Mouse (Mus musculus) small intestine, adult 2 months (tissue): ENCODE data around the gene Olfr1359. TPM values are rescaled to one million over a fixed set of nuclear protein-coding genes. Genes with fewer than 3 reads are reported as not detected.
"Not testable (repeated sequence)": the region's sequence is repeated elsewhere in the genome, so short reads cannot be mapped to it uniquely, and the experiment has no call there.

Experiments used
- H3K27ac ChIP-seq: fragments of 200-500 bp; 2 replicates; pipeline ENCODE4 v1.5.1; 2012; ENCODE audit warnings: low read depth, low read length, control low read depth, inconsistent platforms; ENCODE audit not compliant: insufficient read depth
- H3K27me3 ChIP-seq: fragments of 200-500 bp; 2 replicates; pipeline ENCODE4 v1.6.1; 2012; ENCODE audit warnings: mild to moderate bottlenecking, moderate library complexity, low read length, inconsistent platforms; ENCODE audit not compliant: control insufficient read depth, insufficient read depth
- H3K36me3 ChIP-seq: fragments of 200-500 bp; 2 replicates; pipeline ENCODE4 v1.6.1; 2012; ENCODE audit warnings: mild to moderate bottlenecking, low read length, control low read depth, inconsistent platforms; ENCODE audit not compliant: control insufficient read depth, insufficient read depth
- H3K4me1 ChIP-seq: fragments of 200-500 bp; 2 replicates; pipeline ENCODE4 v1.6.1; 2012; ENCODE audit warnings: low read length, inconsistent platforms, mixed read lengths; ENCODE audit not compliant: control insufficient read depth, insufficient read depth, insufficient read length
- H3K4me3 ChIP-seq: fragments of 200-500 bp; 2 replicates; pipeline ENCODE4 v1.5.1; 2012; ENCODE audit warnings: low read depth, mild to moderate bottlenecking, control low read depth, inconsistent platforms, low read length, moderate library complexity
- CTCF ChIP-seq: fragments of 200-500 bp; IDR thresholded peaks from 2 replicates; pipeline ENCODE4 v1.5.1; 2012; ENCODE audit warnings: low read depth, mild to moderate bottlenecking, control low read depth, inconsistent platforms, low read length, moderate library complexity, mixed read lengths; ENCODE audit not compliant: insufficient replicate concordance, insufficient read length; ENCODE audit errors: extremely low read depth
- POLR2A ChIP-seq: fragments of 200-500 bp; IDR thresholded peaks from 2 replicates; pipeline ENCODE4 v1.6.1; 2012; ENCODE audit warnings: low read depth, mild to moderate bottlenecking, control low read depth, inconsistent platforms, low read length, moderate library complexity
- WGBS: fragments of 180-500 bp; shearing (Covaris S2); methylation state at CpG from one replicate; pipeline ENCODE4 v1.1.7; 2018; 5-methylcytosine and 5-hydroxymethylcytosine counted together
- polyA plus RNA-seq: library from polyadenylated mRNA; depleted of rRNA; stranded (reverse); fragments of >200 nt; gene quantifications from 2 replicates; pipeline ENCODE4 v1.2.3, GENCODE M21; 2012

Gene Olfr1359
- polyA plus RNA-seq, 1 experiment, result not detected

DNA sequence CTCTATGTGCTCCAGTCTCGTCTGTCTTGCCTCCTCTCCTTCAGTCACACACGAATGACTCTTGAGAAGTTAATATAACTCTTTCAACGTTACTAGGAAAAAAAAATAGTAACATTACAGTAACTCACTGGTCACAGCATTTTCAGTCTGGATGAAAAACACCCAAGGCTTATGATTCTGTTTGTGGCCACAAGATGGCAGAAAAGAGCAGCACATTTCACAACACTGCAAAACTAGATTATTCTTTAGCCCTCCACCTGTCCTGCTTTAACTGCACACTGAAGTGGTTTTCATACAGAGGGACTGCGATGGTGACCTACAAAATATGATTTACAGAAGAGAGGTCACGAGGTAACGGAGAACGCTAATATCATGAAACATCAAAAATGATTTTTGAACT, 16.8 kb downstream of the Olfr1359 start:
- H3K27me3 ChIP-seq, result no peaks in the 10 kb centered on the region
- H3K4me1 ChIP-seq, result peaks cover 8% of the 10 kb centered on the region; the same call in 1 of the 2 replicates
- no peaks in the 10 kb centered on the region for H3K36me3 ChIP-seq
- no peak overlapping the region for H3K4me3 ChIP-seq
- 0 out of 2 replicates have a peak overlapping the region, but pooled peaks have one; percentile 65 for H3K27ac ChIP-seq
- TF ChIP-seq CTCF (no peak), POLR2A (no peak)
- WGBS, result under 1% methylated on average over 7 of the region's 7 CpGs

DNA sequence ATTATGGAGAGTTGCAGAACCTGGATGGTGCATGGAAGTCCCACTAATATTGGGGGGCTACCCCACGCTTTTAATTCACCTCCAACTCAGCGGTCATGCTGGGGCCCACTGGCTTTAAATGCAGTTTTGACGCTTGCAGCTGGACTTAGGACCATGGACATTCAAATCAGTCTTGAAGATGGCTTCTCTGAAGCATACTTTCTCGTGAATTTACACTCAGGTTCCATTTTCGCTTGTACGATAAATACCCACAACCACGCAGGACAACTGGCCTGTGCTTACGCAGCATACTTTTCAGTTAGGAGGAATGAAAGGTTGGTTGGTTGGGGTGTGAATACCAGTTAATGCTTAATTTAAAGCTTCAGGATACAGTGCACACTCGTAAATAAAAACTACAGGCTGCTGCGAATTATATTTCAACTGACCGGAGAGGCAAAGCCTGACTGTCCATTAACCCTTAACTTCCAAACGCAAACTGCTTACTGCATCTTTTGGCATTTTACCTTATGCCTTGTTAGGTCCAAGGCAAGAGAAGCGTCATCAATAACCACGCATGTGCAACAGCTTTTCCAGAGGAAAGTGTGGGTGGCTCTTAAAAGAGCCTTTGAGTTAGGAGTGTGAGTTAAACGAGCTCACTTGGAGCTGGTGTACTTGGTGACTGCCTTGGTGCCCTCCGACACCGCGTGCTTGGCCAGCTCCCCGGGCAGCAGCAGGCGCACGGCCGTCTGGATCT, 17.4 kb downstream of the Olfr1359 start:
- Histone ChIP-seq H3K27me3 (no peaks in the 10 kb centered on the region), H3K4me1 (peaks cover 8% of the 10 kb centered on the region; the same call in 1 of the 2 replicates), H3K4me3 (peak overlapping the region; percentile 63), H3K36me3 (no peaks in the 10 kb centered on the region), H3K27ac (peak overlapping the region; percentile 65)
- TF ChIP-seq POLR2A, result no peak
- no peak for TF ChIP-seq CTCF
- under 1% methylated on average over 22 of the region's 22 CpGs for WGBS

DNA sequence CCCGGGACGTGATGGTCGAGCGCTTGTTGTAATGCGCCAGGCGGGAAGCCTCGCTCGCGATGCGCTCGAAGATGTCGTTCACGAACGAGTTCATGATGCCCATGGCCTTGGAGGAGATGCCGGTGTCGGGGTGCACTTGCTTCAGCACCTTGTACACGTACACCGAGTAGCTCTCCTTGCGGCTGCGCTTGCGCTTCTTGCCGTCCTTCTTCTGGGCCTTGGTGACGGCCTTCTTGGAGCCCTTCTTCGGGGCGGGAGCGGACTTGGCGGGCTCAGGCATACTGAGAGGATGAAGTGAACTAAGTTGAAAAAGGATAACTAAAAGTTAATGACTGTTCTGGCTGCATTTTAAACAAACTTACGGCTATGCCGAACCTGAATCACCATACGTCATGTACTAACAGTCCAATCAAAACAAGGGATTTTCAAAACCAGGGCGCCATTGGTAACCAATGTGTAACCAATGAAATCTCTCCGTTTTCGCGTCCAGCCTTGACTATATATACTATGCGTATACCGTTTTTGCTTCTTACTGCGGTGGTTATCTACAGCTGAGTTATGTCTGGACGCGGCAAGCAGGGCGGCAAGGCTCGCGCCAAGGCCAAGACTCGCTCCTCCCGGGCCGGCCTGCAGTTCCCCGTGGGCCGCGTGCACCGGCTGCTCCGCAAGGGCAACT, 18.1 kb downstream of the Olfr1359 start, which contains the start of the genes Hist1h2bl and Hist1h2ai:
Gene Hist1h2bl, minus strand, starts transcription at position 280 of the 676 bp plus-strand sequence.
Gene Hist1h2ai, plus strand, starts transcription at position 559 of the 676 bp plus-strand sequence.
- not testable (repeated sequence) for H3K27me3 ChIP-seq, H3K36me3 ChIP-seq, H3K4me1 ChIP-seq
- Histone ChIP-seq H3K27ac (peak within 1 kb of the TSS; percentile 88), H3K4me3 (peak within 1 kb of the TSS; percentile 75)
- under 1% methylated on average over 37 of the region's 50 CpGs for WGBS
- TF ChIP-seq POLR2A, result peak; percentile 19; the same call in 1 of the 2 replicates

DNA sequence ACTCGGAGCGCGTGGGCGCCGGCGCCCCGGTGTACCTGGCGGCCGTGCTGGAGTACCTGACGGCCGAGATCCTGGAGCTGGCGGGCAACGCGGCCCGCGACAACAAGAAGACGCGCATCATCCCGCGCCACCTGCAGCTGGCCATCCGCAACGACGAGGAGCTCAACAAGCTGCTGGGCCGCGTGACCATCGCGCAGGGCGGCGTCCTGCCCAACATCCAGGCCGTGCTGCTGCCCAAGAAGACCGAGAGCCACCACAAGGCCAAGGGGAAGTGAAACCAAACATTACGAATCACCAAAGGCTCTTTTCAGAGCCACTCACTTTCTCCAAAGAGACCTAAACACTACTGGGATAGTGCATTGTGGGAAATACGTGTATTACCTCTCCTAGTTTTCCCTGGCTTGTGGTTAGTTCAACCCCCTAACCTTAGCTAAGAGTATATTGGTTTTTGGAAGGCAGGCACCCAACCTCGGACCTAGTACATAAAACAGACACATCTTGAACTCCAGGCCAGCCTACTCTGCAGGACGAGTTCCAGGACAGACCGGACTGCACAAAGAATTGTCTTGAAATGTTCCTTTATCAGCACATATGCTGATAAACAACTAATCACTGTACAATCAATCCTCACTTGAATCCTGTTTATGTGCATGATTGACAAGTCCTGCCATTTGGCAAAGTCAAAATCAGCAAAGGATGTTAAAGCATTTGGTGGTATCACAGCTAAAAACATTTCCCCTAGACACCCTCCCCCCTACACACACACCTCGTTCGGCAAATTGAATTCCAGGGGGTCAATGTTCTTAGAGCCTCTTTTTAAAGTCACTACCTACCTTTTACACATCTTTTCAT, 18.9 kb downstream of the Olfr1359 start:
- under 1% methylated on average over 16 of the region's 38 CpGs for whole genome bisulfite sequencing
- not testable (repeated sequence) for H3K4me1 ChIP-seq, H3K27me3 ChIP-seq, H3K36me3 ChIP-seq
- Histone ChIP-seq H3K27ac (peak overlapping the region; percentile 81), H3K4me3 (peak overlapping the region; percentile 58)

DNA sequence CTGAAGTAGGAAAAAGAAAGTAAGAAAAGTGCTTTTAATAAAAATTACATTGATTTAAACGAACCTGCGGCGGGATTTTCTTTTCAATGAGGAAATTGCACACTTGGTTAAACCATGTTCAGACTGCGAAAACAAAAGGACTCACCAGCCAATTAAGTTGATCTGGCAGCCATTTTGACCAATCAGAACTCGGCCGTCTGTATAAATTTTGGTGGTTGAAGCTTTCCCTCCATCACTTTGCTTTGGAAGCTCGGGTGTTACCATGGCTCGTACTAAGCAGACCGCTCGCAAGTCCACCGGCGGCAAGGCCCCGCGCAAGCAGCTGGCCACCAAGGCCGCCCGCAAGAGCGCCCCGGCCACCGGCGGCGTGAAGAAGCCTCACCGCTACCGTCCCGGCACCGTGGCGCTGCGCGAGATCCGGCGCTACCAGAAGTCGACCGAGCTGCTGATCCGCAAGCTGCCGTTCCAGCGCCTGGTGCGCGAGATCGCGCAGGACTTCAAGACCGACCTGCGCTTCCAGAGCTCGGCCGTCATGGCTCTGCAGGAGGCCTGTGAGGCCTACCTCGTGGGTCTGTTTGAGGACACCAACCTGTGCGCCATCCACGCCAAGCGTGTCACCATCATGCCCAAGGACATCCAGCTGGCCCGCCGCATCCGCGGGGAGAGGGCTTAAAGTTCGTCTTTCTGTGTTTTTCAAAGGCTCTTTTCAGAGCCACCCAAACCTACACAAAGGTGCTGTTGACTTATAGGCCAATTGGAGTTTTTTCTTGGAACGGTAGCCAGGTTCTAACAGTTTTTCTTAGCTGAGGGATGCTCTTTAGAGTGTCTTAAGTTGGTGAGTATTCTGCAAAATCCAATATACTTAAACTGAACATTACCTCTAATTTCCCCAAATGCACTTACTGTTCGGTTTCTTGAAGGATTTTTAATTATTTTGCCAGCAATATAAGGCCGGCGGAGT, 19.8 kb downstream of the Olfr1359 start, which contains the start of gene Hist1h3h:
Gene Hist1h3h, plus strand, starts transcription at position 263 of the 961 bp plus-strand sequence.
- H3K4me3 ChIP-seq, result peak within 1 kb of the TSS; percentile 54
- peak within 1 kb of the TSS; percentile 81 for H3K27ac ChIP-seq
- H3K36me3 ChIP-seq, H3K27me3 ChIP-seq: not testable (repeated sequence)
- peaks cover 12% of the 10 kb centered on the region; the same call in 1 of the 2 replicates for H3K4me1 ChIP-seq
- peak; percentile 52; the same call in 1 of the 2 replicates for TF ChIP-seq POLR2A
- WGBS, result 3% methylated on average over 27 of the region's 56 CpGs

DNA sequence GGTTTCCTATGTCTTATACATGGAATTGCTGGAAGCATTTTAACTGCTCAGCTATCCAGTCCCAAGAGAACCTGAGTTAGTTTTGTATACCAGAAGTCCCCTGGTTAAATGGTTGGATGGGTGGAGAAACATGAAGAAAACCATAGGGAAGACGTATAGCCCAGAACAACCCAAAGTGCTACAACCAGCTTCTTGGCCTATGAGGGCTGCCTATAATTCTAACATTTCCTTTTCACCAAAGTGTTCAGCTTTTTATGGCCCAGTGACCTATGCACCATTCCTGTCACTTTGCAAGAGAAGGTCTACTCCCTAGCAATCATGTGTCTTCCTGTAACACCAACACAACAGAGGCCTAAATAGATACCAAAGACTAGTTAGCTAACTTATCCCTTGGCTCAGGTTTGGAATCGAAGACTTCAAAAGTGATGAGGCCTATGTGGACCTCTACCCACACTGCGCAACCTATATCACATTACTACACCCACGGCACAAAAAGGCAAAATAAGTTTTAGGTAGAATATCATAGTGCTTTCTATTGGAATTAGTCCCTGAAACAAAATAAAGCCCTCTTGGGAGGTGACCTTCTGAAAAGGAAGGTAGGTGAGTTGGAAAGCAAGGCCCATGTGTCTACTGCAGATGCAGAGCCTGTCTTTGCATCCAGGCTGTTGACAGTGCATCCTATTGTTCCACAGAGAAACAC, 20.6 kb downstream of the Olfr1359 start:
- TF ChIP-seq POLR2A (no peak), CTCF (no peak)
- Histone ChIP-seq H3K27me3 (no peaks in the 10 kb centered on the region), H3K27ac (0 out of 2 replicates have a peak overlapping the region, but pooled peaks have one; percentile 10), H3K36me3 (no peaks in the 10 kb centered on the region), H3K4me1 (peaks cover 12% of the 10 kb centered on the region; the same call in 1 of the 2 replicates), H3K4me3 (no peak overlapping the region)
- WGBS, result 66% methylated on average over 4 of the region's 4 CpGs

DNA sequence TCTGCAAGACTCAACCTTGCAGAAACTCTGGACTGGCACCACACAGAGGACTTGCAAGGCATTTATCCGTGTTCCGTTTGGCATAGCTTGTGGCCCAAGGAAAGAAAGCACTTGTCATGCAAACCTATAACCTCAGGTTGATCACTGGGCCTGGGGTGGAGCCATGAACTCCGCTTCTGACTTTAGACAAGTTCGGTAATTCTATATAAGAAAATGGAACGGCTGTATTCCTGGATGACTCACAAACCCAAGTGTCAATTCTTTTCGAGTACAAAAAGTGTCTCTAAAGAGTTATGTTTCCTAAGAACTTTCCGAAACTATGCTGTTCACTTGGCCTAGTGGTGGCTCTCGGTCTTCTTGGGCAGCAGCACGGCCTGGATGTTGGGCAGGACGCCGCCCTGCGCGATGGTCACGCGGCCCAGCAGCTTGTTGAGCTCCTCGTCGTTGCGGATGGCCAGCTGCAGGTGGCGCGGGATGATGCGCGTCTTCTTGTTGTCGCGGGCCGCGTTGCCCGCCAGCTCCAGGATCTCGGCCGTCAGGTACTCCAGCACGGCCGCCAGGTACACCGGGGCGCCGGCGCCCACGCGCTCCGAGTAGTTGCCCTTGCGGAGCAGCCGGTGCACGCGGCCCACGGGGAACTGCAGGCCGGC, 23.3 kb downstream of the Olfr1359 start:
- H3K27ac ChIP-seq, result peak overlapping the region; percentile 1
- H3K4me1 ChIP-seq, H3K36me3 ChIP-seq, H3K27me3 ChIP-seq: not testable (repeated sequence)
- 1% methylated on average over 22 of the region's 44 CpGs for WGBS
- H3K4me3 ChIP-seq, result peak overlapping the region; percentile 72

DNA sequence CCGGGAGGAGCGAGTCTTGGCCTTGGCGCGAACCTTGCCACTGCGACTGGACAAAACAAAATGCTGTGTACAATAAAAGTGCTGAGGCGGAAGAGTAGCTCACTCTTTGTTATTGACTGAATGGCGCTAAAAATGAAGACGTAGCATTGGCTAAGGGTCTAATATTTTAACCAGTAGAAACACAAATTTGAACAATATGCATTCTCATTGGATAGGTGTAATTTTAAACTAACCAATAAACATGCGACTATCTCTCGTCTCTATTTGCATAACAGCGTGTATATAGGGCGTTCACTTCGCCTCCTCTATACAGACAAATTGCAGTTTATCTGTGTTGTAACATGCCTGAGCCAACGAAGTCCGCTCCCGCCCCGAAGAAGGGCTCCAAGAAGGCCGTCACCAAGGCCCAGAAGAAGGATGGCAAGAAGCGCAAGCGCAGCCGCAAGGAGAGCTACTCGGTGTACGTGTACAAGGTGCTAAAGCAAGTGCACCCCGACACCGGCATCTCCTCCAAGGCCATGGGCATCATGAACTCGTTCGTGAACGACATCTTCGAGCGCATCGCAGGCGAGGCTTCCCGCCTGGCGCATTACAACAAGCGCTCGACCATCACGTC, 24.0 kb downstream of the Olfr1359 start, which contains the start of gene Hist1h2bm:
Gene Hist1h2bm, plus strand, starts transcription at position 288 of the 616 bp plus-strand sequence.
- H3K4me1 ChIP-seq, H3K27me3 ChIP-seq, H3K36me3 ChIP-seq: not testable (repeated sequence)
- Histone ChIP-seq H3K4me3 (peak within 1 kb of the TSS; percentile 72), H3K27ac (peak within 1 kb of the TSS; percentile 75)
- WGBS, result under 1% methylated on average over 37 of the region's 37 CpGs
